Mouse (Mus musculus): Measurements from ENCODE around the gene Marveld3. TPM values are rescaled to one million over a fixed set of nuclear protein-coding genes. Genes with fewer than 3 reads are reported as not detected.

The Marveld3 gene
- polyA plus RNA-seq, 1 experiment from 2014 or later: 0.51 TPM

DNA sequence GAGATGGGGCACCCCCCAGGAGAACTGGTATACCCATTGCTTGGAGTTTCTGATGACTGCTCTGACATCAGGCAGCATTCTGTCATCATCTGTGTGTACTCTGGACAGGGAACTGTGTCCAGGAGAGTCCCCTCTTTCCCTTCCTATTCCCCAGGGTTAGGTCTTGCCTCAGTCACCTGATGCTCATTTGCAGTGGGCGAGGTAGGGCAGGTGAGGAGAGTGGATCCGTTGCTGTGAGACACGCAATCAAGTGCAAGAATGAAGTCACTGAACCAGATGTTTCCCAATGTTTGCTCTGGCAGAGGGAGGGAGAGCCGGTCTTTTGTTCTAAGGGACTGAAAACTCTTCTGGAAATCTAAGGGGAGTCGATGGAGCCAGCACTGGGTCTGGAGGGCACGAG lies 17.3 kb upstream of the Marveld3 start:
- no peak overlapping the region for H3K4me2 ChIP-seq (ENCODE audit: low read depth, low read length)
- no peak overlapping the region for H3K27ac ChIP-seq (ENCODE audit: low read length)
- H3K9ac ChIP-seq (ENCODE audit: low read length): no peak overlapping the region
- H3K4me1 ChIP-seq (ENCODE audit: control insufficient read depth, insufficient read depth, low read length): peaks cover 6% of the 10 kb centered on the region
- no peaks in the 10 kb centered on the region for H3K36me3 ChIP-seq (ENCODE audit: control insufficient read depth, insufficient read depth)
- no peak overlapping the region for H3K4me3 ChIP-seq (ENCODE audit: low read length)
- no peak for ATAC-seq (replicated peaks; ENCODE audit: extremely low read depth, insufficient read depth, low FRiP score)
- no peaks in the 10 kb centered on the region for H3K27me3 ChIP-seq (ENCODE audit: control insufficient read depth, insufficient read depth, low read length)
- WGBS: 63% methylated on average over 6 of the region's 6 CpGs
- H3K9me3 ChIP-seq (replicated peaks; ENCODE audit: control insufficient read depth, low read length): peaks cover 10% of the 10 kb centered on the region

GRCm38 (mm10) chr8:109972901-109973300 lies 10.9 kb upstream of the Marveld3 start:
- 73% methylated on average over 4 of the region's 4 CpGs for WGBS

GRCm38 (mm10) chr8:109970323-109970722 lies 8.3 kb upstream of the Marveld3 start:
- Histone ChIP-seq H3K9ac (ENCODE audit: low read length) (no peak overlapping the region), H3K4me1 (ENCODE audit: control insufficient read depth, insufficient read depth, low read length) (no peaks in the 10 kb centered on the region), H3K4me2 (ENCODE audit: low read depth, low read length) (no peak overlapping the region), H3K27ac (ENCODE audit: low read length) (no peak overlapping the region), H3K36me3 (ENCODE audit: control insufficient read depth, insufficient read depth) (no peaks in the 10 kb centered on the region), H3K27me3 (ENCODE audit: control insufficient read depth, insufficient read depth, low read length) (peaks cover 18% of the 10 kb centered on the region), H3K9me3 (replicated peaks; ENCODE audit: control insufficient read depth, low read length) (no peaks in the 10 kb centered on the region), H3K4me3 (ENCODE audit: low read length) (no peak overlapping the region)
- WGBS: 7% methylated on average over 9 of the region's 9 CpGs
- no peak for ATAC-seq (replicated peaks; ENCODE audit: extremely low read depth, insufficient read depth, low FRiP score)

More at GRCm38 (mm10) chr8:109972901-109973300, 10.9 kb upstream of the Marveld3 start:
- Histone ChIP-seq H3K4me1 (ENCODE audit: control insufficient read depth, insufficient read depth, low read length) (no peaks in the 10 kb centered on the region), H3K36me3 (ENCODE audit: control insufficient read depth, insufficient read depth) (no peaks in the 10 kb centered on the region), H3K27ac (ENCODE audit: low read length) (no peak overlapping the region), H3K4me2 (ENCODE audit: low read depth, low read length) (no peak overlapping the region), H3K9me3 (replicated peaks; ENCODE audit: control insufficient read depth, low read length) (peaks cover 10% of the 10 kb centered on the region), H3K9ac (ENCODE audit: low read length) (no peak overlapping the region), H3K4me3 (ENCODE audit: low read length) (no peak overlapping the region), H3K27me3 (ENCODE audit: control insufficient read depth, insufficient read depth, low read length) (peaks cover 18% of the 10 kb centered on the region)
- no peak for ATAC-seq (replicated peaks; ENCODE audit: extremely low read depth, insufficient read depth, low FRiP score)

- Histone ChIP-seq H3K9me3 (replicated peaks; ENCODE audit: control insufficient read depth, low read length) (no peaks in the 10 kb centered on the region), H3K27ac (ENCODE audit: low read length) (no peak overlapping the region), H3K4me1 (ENCODE audit: control insufficient read depth, insufficient read depth, low read length) (no peaks in the 10 kb centered on the region), H3K4me3 (ENCODE audit: low read length) (no peak overlapping the region), H3K27me3 (ENCODE audit: control insufficient read depth, insufficient read depth, low read length) (peaks cover 18% of the 10 kb centered on the region), H3K36me3 (ENCODE audit: control insufficient read depth, insufficient read depth) (no peaks in the 10 kb centered on the region), H3K4me2 (ENCODE audit: low read depth, low read length) (peak overlapping the region; percentile 12; the same call in 1 of the 2 replicates), H3K9ac (ENCODE audit: low read length) (no peak overlapping the region)
- WGBS: 51% methylated on average over 10 of the region's 10 CpGs
- no peak for ATAC-seq (replicated peaks; ENCODE audit: extremely low read depth, insufficient read depth, low FRiP score)
Measured at GRCm38 (mm10) chr8:109968837-109969236, 6.8 kb upstream of the Marveld3 start.

DNA sequence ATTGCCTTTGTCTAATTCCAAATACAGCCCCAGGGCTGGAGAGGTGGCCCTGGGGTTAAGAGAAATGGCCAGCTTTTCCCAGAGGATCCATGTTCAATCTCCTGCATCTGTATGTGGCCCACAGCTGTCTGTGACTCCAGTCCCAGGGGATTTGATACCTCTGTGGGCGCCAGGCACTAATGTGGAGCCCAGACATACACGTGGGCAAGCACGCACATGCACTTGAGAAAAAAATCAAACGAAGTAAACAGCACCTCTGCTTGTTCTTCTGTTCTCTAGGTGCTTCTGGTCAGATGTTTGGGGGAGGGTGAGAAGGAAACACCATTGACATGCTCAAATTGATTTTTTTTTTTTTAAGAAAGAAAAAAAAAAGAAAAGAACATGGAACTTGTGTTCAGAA lies 2.1 kb upstream of the Marveld3 start:
- Histone ChIP-seq H3K4me2 (ENCODE audit: low read depth, low read length) (no peak overlapping the region), H3K27me3 (ENCODE audit: control insufficient read depth, insufficient read depth, low read length) (peaks cover 40% of the 10 kb centered on the region), H3K9me3 (replicated peaks; ENCODE audit: control insufficient read depth, low read length) (no peaks in the 10 kb centered on the region), H3K9ac (ENCODE audit: low read length) (no peak overlapping the region), H3K4me3 (ENCODE audit: low read length) (no peak overlapping the region), H3K27ac (ENCODE audit: low read length) (no peak overlapping the region), H3K36me3 (ENCODE audit: control insufficient read depth, insufficient read depth) (no peaks in the 10 kb centered on the region), H3K4me1 (ENCODE audit: control insufficient read depth, insufficient read depth, low read length) (peaks cover 5% of the 10 kb centered on the region; the same call in 1 of the 2 replicates)
- 75% methylated on average over 4 of the region's 4 CpGs for WGBS
- ATAC-seq (replicated peaks; ENCODE audit: extremely low read depth, insufficient read depth, low FRiP score): no peak

GRCm38 (mm10) chr8:109963421-109963820 lies 1.4 kb upstream of the Marveld3 start:
- no peak overlapping the region for H3K9ac ChIP-seq (ENCODE audit: low read length)
- WGBS: 48% methylated on average over 13 of the region's 13 CpGs
- no peaks in the 10 kb centered on the region for H3K9me3 ChIP-seq (replicated peaks; ENCODE audit: control insufficient read depth, low read length)
- no peak for ATAC-seq (replicated peaks; ENCODE audit: extremely low read depth, insufficient read depth, low FRiP score)
- H3K4me3 ChIP-seq (ENCODE audit: low read length): no peak overlapping the region
- H3K27ac ChIP-seq (ENCODE audit: low read length): no peak overlapping the region
- H3K36me3 ChIP-seq (ENCODE audit: control insufficient read depth, insufficient read depth): no peaks in the 10 kb centered on the region
- H3K4me1 ChIP-seq (ENCODE audit: control insufficient read depth, insufficient read depth, low read length): peaks cover 5% of the 10 kb centered on the region; the same call in 1 of the 2 replicates
- H3K27me3 ChIP-seq (ENCODE audit: control insufficient read depth, insufficient read depth, low read length): peaks cover 35% of the 10 kb centered on the region
- no peak overlapping the region for H3K4me2 ChIP-seq (ENCODE audit: low read depth, low read length)

GRCm38 (mm10) chr8:109962896-109963295 lies 893 bp upstream of the Marveld3 start:
- Histone ChIP-seq H3K36me3 (ENCODE audit: control insufficient read depth, insufficient read depth) (no peaks in the 10 kb centered on the region), H3K4me3 (ENCODE audit: low read length) (no peak overlapping the region), H3K9me3 (replicated peaks; ENCODE audit: control insufficient read depth, low read length) (no peaks in the 10 kb centered on the region), H3K4me1 (ENCODE audit: control insufficient read depth, insufficient read depth, low read length) (peaks cover 7% of the 10 kb centered on the region; the same call in 1 of the 2 replicates), H3K4me2 (ENCODE audit: low read depth, low read length) (no peak overlapping the region), H3K27ac (ENCODE audit: low read length) (no peak overlapping the region), H3K27me3 (ENCODE audit: control insufficient read depth, insufficient read depth, low read length) (peaks cover 31% of the 10 kb centered on the region), H3K9ac (ENCODE audit: low read length) (no peak overlapping the region)
- ATAC-seq (replicated peaks; ENCODE audit: extremely low read depth, insufficient read depth, low FRiP score): no peak
- WGBS: 65% methylated on average over 9 of the region's 9 CpGs

DNA sequence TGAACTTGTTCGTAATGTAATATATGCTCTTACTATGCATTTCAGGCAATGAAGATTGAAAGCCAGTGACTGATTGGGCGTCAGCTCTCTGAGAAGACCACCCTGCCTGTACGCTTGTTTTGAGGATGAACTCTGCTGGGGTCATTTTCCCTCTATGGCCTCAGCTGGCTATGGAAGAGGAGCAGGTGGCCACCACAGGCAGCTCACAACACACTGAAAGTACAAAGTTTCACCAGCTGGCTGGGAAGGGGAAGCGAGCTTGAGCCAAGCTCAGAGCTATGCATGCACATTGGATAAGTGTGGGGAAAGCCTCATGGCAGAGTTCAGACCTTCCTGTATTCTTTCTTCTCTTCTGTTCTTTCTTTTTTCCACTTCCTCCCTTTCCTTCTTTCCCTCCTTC lies 2.9 kb downstream of the Marveld3 start:
- no peak for ATAC-seq (replicated peaks; ENCODE audit: extremely low read depth, insufficient read depth, low FRiP score)
- WGBS: 93% methylated on average over 4 of the region's 4 CpGs
- no peak overlapping the region for H3K4me2 ChIP-seq (ENCODE audit: low read depth, low read length)
- H3K27me3 ChIP-seq (ENCODE audit: control insufficient read depth, insufficient read depth, low read length): peaks cover 31% of the 10 kb centered on the region
- H3K4me3 ChIP-seq (ENCODE audit: low read length): no peak overlapping the region
- no peak overlapping the region for H3K27ac ChIP-seq (ENCODE audit: low read length)
- H3K9me3 ChIP-seq (replicated peaks; ENCODE audit: control insufficient read depth, low read length): no peaks in the 10 kb centered on the region
- no peaks in the 10 kb centered on the region for H3K36me3 ChIP-seq (ENCODE audit: control insufficient read depth, insufficient read depth)
- no peak overlapping the region for H3K9ac ChIP-seq (ENCODE audit: low read length)
- H3K4me1 ChIP-seq (ENCODE audit: control insufficient read depth, insufficient read depth, low read length): peaks cover 15% of the 10 kb centered on the region

DNA sequence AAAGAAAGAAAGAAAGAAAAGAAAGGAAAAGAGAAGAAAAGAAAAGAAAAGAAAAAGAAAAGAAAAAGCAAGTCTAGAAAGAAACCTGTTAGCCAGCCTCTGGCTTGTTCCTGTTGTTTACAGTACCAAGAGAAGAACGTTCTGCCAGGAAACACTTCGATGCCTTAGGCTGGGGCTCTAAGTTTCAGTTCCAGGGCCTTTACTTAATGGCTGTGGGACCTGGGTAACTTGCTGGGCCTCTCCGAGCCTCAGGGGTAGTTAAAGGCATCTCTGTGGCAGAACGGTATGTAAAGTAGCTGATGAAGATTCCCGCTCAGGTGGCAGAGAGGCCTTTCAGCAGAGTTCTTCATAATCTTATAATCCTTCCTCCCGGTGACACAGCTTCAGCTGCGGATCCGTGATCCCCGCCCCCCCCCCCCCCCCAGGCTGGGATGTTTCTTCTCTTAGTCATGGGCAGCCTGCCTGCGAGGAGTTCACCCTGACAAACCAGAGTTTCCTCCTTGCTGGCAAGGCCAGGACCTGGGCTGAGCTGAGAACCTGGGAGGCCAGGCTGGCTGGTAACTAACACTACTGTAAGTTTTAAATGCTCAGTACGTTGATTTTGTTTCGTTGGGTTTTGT lies 3.9 kb downstream of the Marveld3 start:
- no peak overlapping the region for H3K9ac ChIP-seq (ENCODE audit: low read length)
- H3K4me2 ChIP-seq (ENCODE audit: low read depth, low read length): peak overlapping the region; percentile 29; the same call in 1 of the 2 replicates
- peaks cover 15% of the 10 kb centered on the region for H3K4me1 ChIP-seq (ENCODE audit: control insufficient read depth, insufficient read depth, low read length)
- no peak for ATAC-seq (replicated peaks; ENCODE audit: extremely low read depth, insufficient read depth, low FRiP score)
- no peak overlapping the region for H3K4me3 ChIP-seq (ENCODE audit: low read length)
- H3K27ac ChIP-seq (ENCODE audit: low read length): peak overlapping the region; percentile 51; the same call in 1 of the 2 replicates
- WGBS: 24% methylated on average over 12 of the region's 12 CpGs
- no peaks in the 10 kb centered on the region for H3K36me3 ChIP-seq (ENCODE audit: control insufficient read depth, insufficient read depth)
- H3K27me3 ChIP-seq (ENCODE audit: control insufficient read depth, insufficient read depth, low read length): peaks cover 27% of the 10 kb centered on the region
- no peaks in the 10 kb centered on the region for H3K9me3 ChIP-seq (replicated peaks; ENCODE audit: control insufficient read depth, low read length)

Measured in heart, embryonic 16.5 days (tissue).